Mouse (Mus musculus) layer of hippocampus, adult 8-10 months (tissue): Measurements from ENCODE around the gene Pde4b. TPM values are rescaled to one million over a fixed set of nuclear protein-coding genes. Genes with fewer than 3 reads are reported as not detected.

ENCODE experiments used
- DNase-seq, 2 experiments: peaks; one replicate each; pipeline ENCODE4 v3.0.0; 2022; ENCODE audit warnings: low spot score in 2 of 2
- total RNA-seq, 4 experiments: library from RNA; stranded (reverse); gene quantifications; 2 replicates each; pipeline ENCODE4 v1.2.4; 2022

Pde4b gene
- total RNA-seq, 4 experiments from 2014 or later, result 67.4 to 82.7 (median 71.2) TPM

GRCm38 (mm10) chr4:102637348-102637910 is 550.1 kb downstream of the Pde4b start:
- DNase-seq, result no peak

GRCm38 (mm10) chr4:102640942-102641341 is 553.6 kb downstream of the Pde4b start:
- DNase-seq, result no peak

DNA sequence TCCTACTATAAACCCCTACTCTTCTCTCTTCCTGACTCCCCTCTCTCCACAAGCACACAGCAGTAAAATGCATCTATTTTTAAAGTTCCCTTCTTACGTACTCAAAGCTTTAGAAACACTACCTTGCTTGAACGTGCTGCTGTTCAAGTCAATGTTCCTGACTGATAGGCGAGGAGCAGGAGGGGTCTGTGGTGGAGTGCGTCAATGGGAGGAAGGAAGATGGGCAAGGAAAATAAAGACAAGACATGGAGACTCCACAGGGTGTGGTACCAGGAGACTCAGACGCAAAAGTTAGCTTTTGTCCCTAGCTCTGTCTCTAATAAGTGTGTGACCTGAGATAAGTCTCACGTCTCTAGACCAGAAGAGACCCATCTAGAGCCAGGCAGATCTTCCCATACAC is 556.7 kb downstream of the Pde4b start:
- DNase-seq, result no peak

DNA sequence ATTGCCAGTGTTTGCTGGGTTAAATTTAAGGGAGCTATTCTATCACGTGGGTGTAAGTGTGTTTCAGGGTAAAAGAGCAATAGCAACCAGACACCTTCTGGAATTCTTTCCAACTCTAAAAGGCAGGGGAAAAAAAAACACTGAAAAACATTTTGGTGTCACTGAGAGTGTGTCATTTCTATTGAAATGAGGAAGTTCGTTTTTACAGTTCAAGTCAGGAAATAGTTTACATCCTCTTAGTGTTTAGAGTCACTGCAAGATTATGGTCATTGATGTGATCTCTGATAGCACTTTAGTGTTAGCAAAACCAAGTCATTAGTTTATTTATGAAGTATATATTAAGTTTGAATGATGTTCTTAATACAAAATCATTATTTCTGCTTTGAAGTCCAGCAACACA is 559.7 kb downstream of the Pde4b start:
- DNase-seq, result no peak

GRCm38 (mm10) chr4:102655331-102655730 is 568.0 kb downstream of the Pde4b start:
- no peak for DNase-seq

DNA sequence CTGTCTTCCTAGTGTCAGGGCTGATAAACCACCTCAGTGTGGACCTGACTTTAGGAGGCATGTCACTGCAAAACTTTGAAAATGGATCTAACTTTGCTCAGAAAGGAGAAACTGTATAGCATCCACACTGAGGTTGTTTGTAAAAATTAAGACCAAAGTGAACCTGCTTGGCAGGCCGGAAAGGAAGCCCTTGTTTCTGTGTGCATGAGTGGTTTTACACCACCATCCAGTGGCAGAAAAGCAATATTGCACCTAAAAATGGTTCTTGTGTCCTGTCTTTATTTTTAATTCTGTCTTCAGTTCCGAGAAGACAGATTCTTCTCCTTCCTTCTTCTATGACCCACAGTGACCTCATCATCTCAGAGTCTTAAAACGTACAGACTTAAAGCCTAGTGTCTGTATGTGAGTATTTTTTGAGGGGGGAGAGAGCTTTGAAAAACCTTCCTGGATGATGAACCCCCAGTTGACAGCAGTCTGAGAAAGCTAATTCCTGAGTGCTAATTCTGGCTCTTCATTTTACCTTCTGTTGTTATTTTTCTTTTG is 569.2 kb downstream of the Pde4b start:
- peak; percentile 27 to 41 for DNase-seq

Other genes starting within 250 kb of the Pde4b start
- not detected for gene B020004J07Rik, start 243.5 kb upstream of the Pde4b start, total RNA-seq
- gene C130073F10Rik, start 193.8 kb upstream of the Pde4b start, total RNA-seq, result not detected
- gene Gm12800, start 178.4 kb upstream of the Pde4b start, total RNA-seq, result not detected
- not detected for gene Gm12794, start 147.1 kb upstream of the Pde4b start, total RNA-seq
- not detected for gene Gm12790, start 106.5 kb upstream of the Pde4b start, total RNA-seq
- gene Gm12789, start 100.9 kb upstream of the Pde4b start, total RNA-seq, result not detected